Mouse (Mus musculus): ENCODE measurements around the gene Trank1.

- TF ChIP-seq POLR2A (IDR thresholded peaks at IDR 0.05; ENCODE audit: borderline replicate concordance, control insufficient read depth, low read depth, low read length): no peak
- TF ChIP-seq CTCF (IDR thresholded peaks at IDR 0.05; ENCODE audit: control insufficient read depth, insufficient read depth, low read length): no peak
Measured at GRCm38 (mm10) chr9:111275156-111275555, 36.4 kb upstream of the Trank1 start.

All from bone marrow, adult 2 months (tissue).